Mouse (Mus musculus) heart, postnatal 0 days (tissue): ENCODE data around the gene Arl5b.

Experiments used
- CTCF ChIP-seq: IDR thresholded peaks from 2 replicates; pipeline ENCODE4 v1.5.1; 2016; ENCODE audit warnings: antibody characterized with exemption, control low read depth, low read depth
- EP300 ChIP-seq: IDR thresholded peaks from 2 replicates; pipeline ENCODE4 v1.6.1; 2016; ENCODE audit warnings: antibody characterized with exemption, low read depth

- TF ChIP-seq EP300 (no peak), CTCF (no peak)
Observed at GRCm38 (mm10) chr2:15063815-15064214, 14.6 kb downstream of the Arl5b start.
